Mouse (Mus musculus): Measurements from ENCODE around the gene Opcml. TPM values are rescaled to one million over a fixed set of nuclear protein-coding genes. Genes with fewer than 3 reads are reported as not detected.

The Opcml gene
- polyA plus RNA-seq, 1 experiment from 2014 or later, result 7.6 TPM

GRCm38 (mm10) chr9:28121858-28122257, 331.3 kb downstream of the Opcml start:
- H3K4me2 ChIP-seq (replicated peaks; ENCODE audit: low read depth, low read length), result no peak overlapping the region
- no peak for ATAC-seq (ENCODE audit: insufficient number of reproducible peaks, insufficient read depth, low FRiP score, low read depth)
- H3K4me1 ChIP-seq (ENCODE audit: control insufficient read depth, insufficient read depth, low read length), result peaks cover 6% of the 10 kb centered on the region; the same call in 1 of the 2 replicates
- no peak overlapping the region for H3K27ac ChIP-seq (ENCODE audit: low read length)
- 83% methylated on average over 2 of the region's 2 CpGs for WGBS
- H3K9me3 ChIP-seq (ENCODE audit: control insufficient read depth, low read depth, low read length), result no peaks in the 10 kb centered on the region
- H3K27me3 ChIP-seq (ENCODE audit: control insufficient read depth, insufficient read depth, low read length), result no peaks in the 10 kb centered on the region
- no peak overlapping the region for H3K4me3 ChIP-seq (ENCODE audit: low read depth, low read length)
- no peaks in the 10 kb centered on the region for H3K36me3 ChIP-seq (ENCODE audit: control insufficient read depth, insufficient read depth, low read length)
- no peak overlapping the region for H3K9ac ChIP-seq (replicated peaks; ENCODE audit: low read depth, low read length)

GRCm38 (mm10) chr9:28128735-28129134, 338.2 kb downstream of the Opcml start:
- H3K4me3 ChIP-seq (ENCODE audit: low read depth, low read length), result no peak overlapping the region
- no peaks in the 10 kb centered on the region for H3K9me3 ChIP-seq (ENCODE audit: control insufficient read depth, low read depth, low read length)
- no peaks in the 10 kb centered on the region for H3K36me3 ChIP-seq (ENCODE audit: control insufficient read depth, insufficient read depth, low read length)
- H3K27me3 ChIP-seq (ENCODE audit: control insufficient read depth, insufficient read depth, low read length), result no peaks in the 10 kb centered on the region
- H3K27ac ChIP-seq (ENCODE audit: low read length), result no peak overlapping the region
- peaks cover 7% of the 10 kb centered on the region; the same call in 1 of the 2 replicates for H3K4me1 ChIP-seq (ENCODE audit: control insufficient read depth, insufficient read depth, low read length)
- WGBS, result 60% methylated on average over 1 of the region's 1 CpGs
- no peak overlapping the region for H3K9ac ChIP-seq (replicated peaks; ENCODE audit: low read depth, low read length)
- no peak overlapping the region for H3K4me2 ChIP-seq (replicated peaks; ENCODE audit: low read depth, low read length)
- ATAC-seq (ENCODE audit: insufficient number of reproducible peaks, insufficient read depth, low FRiP score, low read depth), result no peak

GRCm38 (mm10) chr9:28131521-28131920, 340.9 kb downstream of the Opcml start:
- H3K27ac ChIP-seq (ENCODE audit: low read length), result no peak overlapping the region
- H3K4me1 ChIP-seq (ENCODE audit: control insufficient read depth, insufficient read depth, low read length), result peaks cover 6% of the 10 kb centered on the region; the same call in 1 of the 2 replicates
- ATAC-seq (ENCODE audit: insufficient number of reproducible peaks, insufficient read depth, low FRiP score, low read depth), result no peak
- no peak overlapping the region for H3K9ac ChIP-seq (replicated peaks; ENCODE audit: low read depth, low read length)
- H3K4me3 ChIP-seq (ENCODE audit: low read depth, low read length), result no peak overlapping the region
- no peak overlapping the region for H3K4me2 ChIP-seq (replicated peaks; ENCODE audit: low read depth, low read length)
- WGBS, result 91% methylated on average over 1 of the region's 1 CpGs
- H3K36me3 ChIP-seq (ENCODE audit: control insufficient read depth, insufficient read depth, low read length), result no peaks in the 10 kb centered on the region
- no peaks in the 10 kb centered on the region for H3K9me3 ChIP-seq (ENCODE audit: control insufficient read depth, low read depth, low read length)
- no peaks in the 10 kb centered on the region for H3K27me3 ChIP-seq (ENCODE audit: control insufficient read depth, insufficient read depth, low read length)

- H3K4me1 ChIP-seq (ENCODE audit: control insufficient read depth, insufficient read depth, low read length), result no peaks in the 10 kb centered on the region
- H3K27ac ChIP-seq (ENCODE audit: low read length), result no peak overlapping the region
- H3K9ac ChIP-seq (replicated peaks; ENCODE audit: low read depth, low read length), result no peak overlapping the region
- no peaks in the 10 kb centered on the region for H3K27me3 ChIP-seq (ENCODE audit: control insufficient read depth, insufficient read depth, low read length)
- H3K36me3 ChIP-seq (ENCODE audit: control insufficient read depth, insufficient read depth, low read length), result no peaks in the 10 kb centered on the region
- ATAC-seq (ENCODE audit: insufficient number of reproducible peaks, insufficient read depth, low FRiP score, low read depth), result no peak
- no peak overlapping the region for H3K4me2 ChIP-seq (replicated peaks; ENCODE audit: low read depth, low read length)
- 47% methylated on average over 2 of the region's 2 CpGs for WGBS
- no peak overlapping the region for H3K4me3 ChIP-seq (ENCODE audit: low read depth, low read length)
- no peaks in the 10 kb centered on the region for H3K9me3 ChIP-seq (ENCODE audit: control insufficient read depth, low read depth, low read length)
Measured at GRCm38 (mm10) chr9:28136614-28137013, 346.0 kb downstream of the Opcml start.

GRCm38 (mm10) chr9:28139957-28140597, 349.5 kb downstream of the Opcml start:
- Histone ChIP-seq H3K27ac (ENCODE audit: low read length) (no peak overlapping the region), H3K4me1 (ENCODE audit: control insufficient read depth, insufficient read depth, low read length) (no peaks in the 10 kb centered on the region), H3K36me3 (ENCODE audit: control insufficient read depth, insufficient read depth, low read length) (no peaks in the 10 kb centered on the region), H3K4me2 (replicated peaks; ENCODE audit: low read depth, low read length) (no peak overlapping the region), H3K4me3 (ENCODE audit: low read depth, low read length) (no peak overlapping the region), H3K9ac (replicated peaks; ENCODE audit: low read depth, low read length) (no peak overlapping the region), H3K9me3 (ENCODE audit: control insufficient read depth, low read depth, low read length) (no peaks in the 10 kb centered on the region), H3K27me3 (ENCODE audit: control insufficient read depth, insufficient read depth, low read length) (no peaks in the 10 kb centered on the region)
- 88% methylated on average over 12 of the region's 12 CpGs for WGBS
- ATAC-seq (ENCODE audit: insufficient number of reproducible peaks, insufficient read depth, low FRiP score, low read depth), result no peak

- H3K4me1 ChIP-seq (ENCODE audit: control insufficient read depth, insufficient read depth, low read length), result no peaks in the 10 kb centered on the region
- no peaks in the 10 kb centered on the region for H3K36me3 ChIP-seq (ENCODE audit: control insufficient read depth, insufficient read depth, low read length)
- H3K27ac ChIP-seq (ENCODE audit: low read length), result no peak overlapping the region
- ATAC-seq (ENCODE audit: insufficient number of reproducible peaks, insufficient read depth, low FRiP score, low read depth), result no peak
- H3K27me3 ChIP-seq (ENCODE audit: control insufficient read depth, insufficient read depth, low read length), result no peaks in the 10 kb centered on the region
- H3K9ac ChIP-seq (replicated peaks; ENCODE audit: low read depth, low read length), result no peak overlapping the region
- WGBS, result 91% methylated on average over 3 of the region's 3 CpGs
- H3K4me3 ChIP-seq (ENCODE audit: low read depth, low read length), result no peak overlapping the region
- no peaks in the 10 kb centered on the region for H3K9me3 ChIP-seq (ENCODE audit: control insufficient read depth, low read depth, low read length)
- no peak overlapping the region for H3K4me2 ChIP-seq (replicated peaks; ENCODE audit: low read depth, low read length)
Measured at GRCm38 (mm10) chr9:28149507-28149906, 358.9 kb downstream of the Opcml start.

- Histone ChIP-seq H3K9ac (replicated peaks; ENCODE audit: low read depth, low read length) (no peak overlapping the region), H3K9me3 (ENCODE audit: control insufficient read depth, low read depth, low read length) (no peaks in the 10 kb centered on the region), H3K4me2 (replicated peaks; ENCODE audit: low read depth, low read length) (no peak overlapping the region), H3K4me1 (ENCODE audit: control insufficient read depth, insufficient read depth, low read length) (no peaks in the 10 kb centered on the region), H3K27me3 (ENCODE audit: control insufficient read depth, insufficient read depth, low read length) (no peaks in the 10 kb centered on the region), H3K4me3 (ENCODE audit: low read depth, low read length) (no peak overlapping the region), H3K27ac (ENCODE audit: low read length) (no peak overlapping the region), H3K36me3 (ENCODE audit: control insufficient read depth, insufficient read depth, low read length) (no peaks in the 10 kb centered on the region)
- ATAC-seq (ENCODE audit: insufficient number of reproducible peaks, insufficient read depth, low FRiP score, low read depth), result no peak
- 45% methylated on average over 6 of the region's 6 CpGs for WGBS
Measured at GRCm38 (mm10) chr9:28153748-28154147, 363.2 kb downstream of the Opcml start.

- no peak overlapping the region for H3K4me3 ChIP-seq (ENCODE audit: low read depth, low read length)
- no peak overlapping the region for H3K9ac ChIP-seq (replicated peaks; ENCODE audit: low read depth, low read length)
- H3K4me2 ChIP-seq (replicated peaks; ENCODE audit: low read depth, low read length), result no peak overlapping the region
- H3K4me1 ChIP-seq (ENCODE audit: control insufficient read depth, insufficient read depth, low read length), result no peaks in the 10 kb centered on the region
- no peaks in the 10 kb centered on the region for H3K36me3 ChIP-seq (ENCODE audit: control insufficient read depth, insufficient read depth, low read length)
- WGBS, result 80% methylated on average over 7 of the region's 7 CpGs
- H3K9me3 ChIP-seq (ENCODE audit: control insufficient read depth, low read depth, low read length), result no peaks in the 10 kb centered on the region
- no peak overlapping the region for H3K27ac ChIP-seq (ENCODE audit: low read length)
- H3K27me3 ChIP-seq (ENCODE audit: control insufficient read depth, insufficient read depth, low read length), result no peaks in the 10 kb centered on the region
- ATAC-seq (ENCODE audit: insufficient number of reproducible peaks, insufficient read depth, low FRiP score, low read depth), result no peak
Measured at GRCm38 (mm10) chr9:28157092-28157491, 366.5 kb downstream of the Opcml start.

GRCm38 (mm10) chr9:28160953-28161352, 370.4 kb downstream of the Opcml start:
- no peak overlapping the region for H3K4me2 ChIP-seq (replicated peaks; ENCODE audit: low read depth, low read length)
- no peak overlapping the region for H3K4me3 ChIP-seq (ENCODE audit: low read depth, low read length)
- no peaks in the 10 kb centered on the region for H3K9me3 ChIP-seq (ENCODE audit: control insufficient read depth, low read depth, low read length)
- H3K27me3 ChIP-seq (ENCODE audit: control insufficient read depth, insufficient read depth, low read length), result no peaks in the 10 kb centered on the region
- no peak for ATAC-seq (ENCODE audit: insufficient number of reproducible peaks, insufficient read depth, low FRiP score, low read depth)
- no peak overlapping the region for H3K9ac ChIP-seq (replicated peaks; ENCODE audit: low read depth, low read length)
- WGBS, result 84% methylated on average over 1 of the region's 1 CpGs
- H3K27ac ChIP-seq (ENCODE audit: low read length), result no peak overlapping the region
- H3K36me3 ChIP-seq (ENCODE audit: control insufficient read depth, insufficient read depth, low read length), result no peaks in the 10 kb centered on the region
- H3K4me1 ChIP-seq (ENCODE audit: control insufficient read depth, insufficient read depth, low read length), result no peaks in the 10 kb centered on the region

Data from stomach, embryonic 14.5 days (tissue).